Mouse (Mus musculus) heart, adult 2 months (tissue): ENCODE results near the gene Rtbdn. TPM values are rescaled to one million over a fixed set of nuclear protein-coding genes. Genes with fewer than 3 reads are reported as not detected.

ENCODE experiments used
- DNase-seq, 2 experiments: peaks; one replicate each; pipeline ENCODE4 v3.0.0; 2021
- H3K27ac ChIP-seq: fragments of 200-600 bp; 2 replicates; pipeline ENCODE4 v1.8.1; 2022
- H3K27me3 ChIP-seq: fragments of 200-500 bp; 2 replicates; pipeline ENCODE4 v1.6.1; 2012; ENCODE audit warnings: mild to moderate bottlenecking, low read length, inconsistent platforms, mixed read lengths; ENCODE audit not compliant: control insufficient read depth, insufficient read depth
- H3K36me3 ChIP-seq: fragments of 200-500 bp; 2 replicates; pipeline ENCODE4 v1.6.1; 2012; ENCODE audit warnings: low read length, inconsistent platforms; ENCODE audit not compliant: control insufficient read depth, insufficient read depth
- H3K4me1 ChIP-seq: fragments of 200-500 bp; 2 replicates; pipeline ENCODE4 v1.6.1; 2011; ENCODE audit warnings: low read length; ENCODE audit not compliant: control insufficient read depth, insufficient read depth
- H3K4me3 ChIP-seq: fragments of 200-600 bp; 2 replicates; pipeline ENCODE4 v1.8.1; 2022
- H3K79me2 ChIP-seq: fragments of 200-500 bp; replicated peaks from 2 replicates; pipeline ENCODE4 v1.6.1; 2012; ENCODE audit warnings: mild to moderate bottlenecking, inconsistent platforms, low read length, moderate library complexity, mixed read lengths; ENCODE audit not compliant: control insufficient read depth, insufficient read depth
- H3K9ac ChIP-seq: fragments of 200-500 bp; 2 replicates; pipeline ENCODE4 v1.6.1; 2012; ENCODE audit warnings: low read depth, mild to moderate bottlenecking, control low read depth, inconsistent platforms, low read length, mixed read lengths
- CTCF ChIP-seq: fragments of 200-600 bp; IDR thresholded peaks from 2 replicates; pipeline ENCODE4 v1.8.1; 2022; ENCODE audit warnings: antibody characterized with exemption, mild to moderate bottlenecking, moderate library complexity
- EP300 ChIP-seq: fragments of 200-500 bp; IDR thresholded peaks from 2 replicates; pipeline ENCODE4 v1.6.1; 2011; ENCODE audit warnings: low read depth, low read length, control low read depth; ENCODE audit not compliant: insufficient read depth
- POLR2A ChIP-seq: fragments of 200-500 bp; IDR thresholded peaks from 2 replicates; pipeline ENCODE4 v1.6.1; 2011; ENCODE audit warnings: mild to moderate bottlenecking, low read depth, low read length, control low read depth; ENCODE audit not compliant: insufficient read depth
- WGBS: fragments of 180-500 bp; shearing (Covaris S2); methylation state at CpG from one replicate; pipeline ENCODE4 v1.1.7; 2018; 5-methylcytosine and 5-hydroxymethylcytosine counted together
- intact Hi-C: fragments of 180-260 bp; cut with DNase I; formaldehyde crosslinking; loops from one replicate; pipeline ENCODE4 v1.15.1; 2025
- polyA plus RNA-seq: library from polyadenylated mRNA; depleted of rRNA; stranded (reverse); fragments of >200 nt; gene quantifications from 2 replicates; pipeline ENCODE4 v1.2.3, GENCODE M21; 2012
- total RNA-seq, 2 experiments: library from RNA; stranded (reverse); gene quantifications; 2 replicates each; pipeline ENCODE4 v1.2.3; 2021

Gene Rtbdn
- total and polyA plus RNA-seq, 3 experiments = not detected

DNA sequence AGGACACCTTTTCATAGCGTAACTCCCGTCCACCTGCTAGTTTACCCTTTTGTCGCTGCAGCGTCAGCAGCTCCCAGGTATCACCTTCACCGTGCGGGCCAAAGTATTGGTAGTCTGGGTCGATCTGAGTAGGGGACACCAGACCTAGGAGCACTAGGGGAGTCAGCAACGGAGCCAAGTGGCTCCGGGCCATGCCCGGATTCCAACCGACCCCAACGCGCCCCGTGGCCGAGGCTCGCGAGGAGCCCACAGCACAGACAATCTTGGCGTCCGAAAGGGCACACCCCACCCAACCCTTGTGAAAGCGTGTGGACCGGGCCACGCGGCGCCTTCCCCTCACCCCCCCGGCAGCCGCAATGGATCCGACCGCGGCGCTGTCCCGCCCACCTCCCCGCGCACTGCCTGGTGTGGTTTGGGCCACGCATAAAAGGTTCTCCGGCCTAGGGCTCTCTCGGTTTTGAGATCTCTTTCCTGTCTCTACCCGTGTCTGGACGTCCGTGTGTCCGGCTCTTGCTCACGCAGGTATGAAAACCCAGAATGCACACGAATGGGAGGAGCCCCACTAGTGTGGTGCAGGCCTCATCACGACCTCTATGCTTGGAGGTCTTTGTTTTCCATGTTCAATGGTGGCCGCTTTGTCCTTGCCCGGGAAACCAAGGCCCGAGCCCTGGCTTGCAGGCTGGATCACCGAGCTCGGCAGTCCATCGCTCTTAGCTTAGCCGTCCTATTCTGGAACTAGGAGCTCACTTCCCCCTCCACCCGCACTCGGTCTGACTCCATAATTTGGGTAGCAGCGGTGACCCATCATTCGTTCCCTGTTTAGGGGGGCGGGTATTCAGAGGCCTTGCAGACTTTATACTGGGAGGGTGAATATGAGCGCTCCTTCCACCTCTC is 22.7 kb downstream of the Rtbdn start, which contains the start of the genes Gm49661, Prdx2 and Rnaseh2a:
Gm49661 (minus strand) TSS at position 193 of the 894 bp plus-strand sequence.
Prdx2 (plus strand) TSS at position 347 of the 894 bp plus-strand sequence.
Rnaseh2a (minus strand) TSS at position 527 of the 894 bp plus-strand sequence.
- TF ChIP-seq CTCF (no peak), POLR2A (peak; percentile 96), EP300 (peak; percentile 70; the same call in 1 of the 2 replicates)
- H3K27me3 ChIP-seq = no peaks in the 10 kb centered on the region
- H3K79me2 ChIP-seq = no peaks in the 10 kb centered on the region
- H3K4me1 ChIP-seq = peaks cover 21% of the 10 kb centered on the region
- intact Hi-C loops = loop anchor here (5.0 to 10.0 kb wide), 2 partner anchors 55 to 112 kb away; partner anchors contain the start of genes Asna1, Farsa and Trir
- H3K36me3 ChIP-seq = no peaks in the 10 kb centered on the region; the same call in 1 of the 2 replicates
- under 1% methylated on average over 56 of the region's 56 CpGs for WGBS
- H3K9ac ChIP-seq = peak within 1 kb of the TSS; percentile 82
- H3K4me3 ChIP-seq = peak within 1 kb of the TSS; percentile 62
- DNase-seq = peak; percentile 81 to 83
- peak within 1 kb of the TSS; percentile 77 for H3K27ac ChIP-seq

DNA sequence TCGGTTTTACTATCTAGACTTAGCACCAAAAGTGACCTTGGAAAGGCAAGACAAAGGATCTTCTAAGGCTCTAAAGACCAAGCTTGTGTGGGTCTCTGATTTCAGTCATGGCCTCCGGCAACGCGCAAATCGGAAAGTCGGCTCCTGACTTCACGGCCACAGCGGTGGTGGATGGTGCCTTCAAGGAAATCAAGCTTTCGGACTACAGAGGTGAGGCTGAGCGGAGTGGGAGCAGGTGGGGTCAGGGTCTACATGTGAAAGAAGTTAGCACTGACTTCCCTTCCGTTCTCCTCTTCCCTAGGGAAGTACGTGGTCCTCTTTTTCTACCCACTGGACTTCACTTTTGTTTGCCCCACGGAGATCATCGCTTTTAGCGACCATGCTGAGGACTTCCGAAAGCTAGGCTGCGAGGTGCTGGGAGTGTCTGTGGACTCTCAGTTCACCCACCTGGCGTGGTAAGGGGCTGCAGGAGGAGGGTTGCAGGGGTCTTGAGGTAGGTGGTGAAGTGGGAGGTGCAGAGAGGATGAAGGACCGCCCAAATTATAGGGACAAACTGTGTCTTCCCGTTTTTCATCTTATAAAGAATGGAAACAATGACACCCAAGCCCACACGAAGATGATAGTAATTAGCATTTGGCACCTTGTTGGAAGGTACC is 23.5 kb downstream of the Rtbdn start:
- Histone ChIP-seq H3K27me3 (no peaks in the 10 kb centered on the region), H3K4me3 (peak overlapping the region; percentile 62), H3K79me2 (no peaks in the 10 kb centered on the region), H3K9ac (peak overlapping the region; percentile 82), H3K4me1 (peaks cover 18% of the 10 kb centered on the region), H3K27ac (peak overlapping the region; percentile 77), H3K36me3 (no peaks in the 10 kb centered on the region; the same call in 1 of the 2 replicates)
- intact Hi-C loops = loop anchor here (10.0 kb wide), 1 partner anchor 55 kb away; the partner anchor contains the start of genes Asna1 and Trir
- no peak for DNase-seq
- no peak for TF ChIP-seq EP300
- TF ChIP-seq POLR2A = no peak
- TF ChIP-seq CTCF = no peak
- WGBS = 8% methylated on average over 21 of the region's 21 CpGs

DNA sequence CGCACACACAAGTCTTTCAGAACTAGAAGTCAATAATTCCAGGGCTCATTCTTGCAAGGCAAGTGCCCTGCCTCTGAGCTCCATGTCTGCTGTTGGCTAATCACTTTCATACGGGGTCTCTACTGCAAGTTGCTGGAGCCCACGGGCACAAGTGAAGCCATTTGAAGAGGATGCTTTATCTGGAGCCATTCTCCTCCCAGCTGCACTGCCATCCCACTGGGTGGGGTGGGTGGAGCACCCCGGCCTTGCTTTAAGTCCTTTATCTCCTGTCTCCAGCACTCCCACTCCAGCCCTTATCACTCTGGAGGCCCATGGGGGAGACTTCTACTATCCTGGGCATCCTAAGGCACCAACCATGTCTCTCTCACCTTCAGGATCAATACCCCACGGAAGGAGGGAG is 24.1 kb downstream of the Rtbdn start:
- H3K4me3 ChIP-seq = peak overlapping the region; percentile 62
- intact Hi-C loops = loop anchor here (10.0 kb wide), 1 partner anchor 54 kb away; the partner anchor contains the start of genes Asna1 and Trir
- no peak for TF ChIP-seq POLR2A
- no peak for TF ChIP-seq EP300
- TF ChIP-seq CTCF = no peak
- no peaks in the 10 kb centered on the region for H3K27me3 ChIP-seq
- no peaks in the 10 kb centered on the region for H3K79me2 ChIP-seq
- DNase-seq = no peak
- H3K9ac ChIP-seq = no peak overlapping the region
- H3K4me1 ChIP-seq = peaks cover 21% of the 10 kb centered on the region
- H3K27ac ChIP-seq = no peak overlapping the region
- WGBS = 44% methylated on average over 5 of the region's 5 CpGs
- no peaks in the 10 kb centered on the region; the same call in 1 of the 2 replicates for H3K36me3 ChIP-seq

DNA sequence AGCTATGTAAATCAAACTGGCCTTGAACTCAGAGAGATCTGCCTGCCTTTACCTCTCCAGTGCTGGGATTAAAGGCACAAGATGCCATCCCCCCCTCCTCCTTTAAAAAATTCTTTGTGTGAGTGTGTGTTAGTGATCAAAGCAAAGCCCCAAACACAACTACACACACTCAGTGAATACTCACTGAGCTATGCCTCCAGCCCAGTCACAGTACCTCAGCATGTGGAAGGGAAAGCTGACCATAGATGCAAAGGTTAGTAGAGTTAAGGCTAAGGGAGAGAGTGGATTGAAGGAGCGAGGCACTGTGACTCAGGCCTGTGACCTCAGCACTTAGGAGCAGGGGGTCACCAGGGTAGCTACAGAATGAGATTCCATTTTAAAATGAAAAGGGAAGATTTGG is 26.3 kb downstream of the Rtbdn start:
- peaks cover 18% of the 10 kb centered on the region for H3K4me1 ChIP-seq
- intact Hi-C loops = loop anchor here (10.0 kb wide), 1 partner anchor 52 kb away; the partner anchor contains the start of genes Asna1 and Trir
- no peak for TF ChIP-seq CTCF
- TF ChIP-seq EP300 = no peak
- TF ChIP-seq POLR2A = no peak
- no peaks in the 10 kb centered on the region for H3K27me3 ChIP-seq
- H3K27ac ChIP-seq = peak overlapping the region; percentile 63; the same call in 1 of the 2 replicates
- no peaks in the 10 kb centered on the region for H3K79me2 ChIP-seq
- H3K4me3 ChIP-seq = no peak overlapping the region
- H3K9ac ChIP-seq = no peak overlapping the region
- no peak for DNase-seq
- no peaks in the 10 kb centered on the region; the same call in 1 of the 2 replicates for H3K36me3 ChIP-seq
- WGBS = 93% methylated on average over 1 of the region's 1 CpGs

DNA sequence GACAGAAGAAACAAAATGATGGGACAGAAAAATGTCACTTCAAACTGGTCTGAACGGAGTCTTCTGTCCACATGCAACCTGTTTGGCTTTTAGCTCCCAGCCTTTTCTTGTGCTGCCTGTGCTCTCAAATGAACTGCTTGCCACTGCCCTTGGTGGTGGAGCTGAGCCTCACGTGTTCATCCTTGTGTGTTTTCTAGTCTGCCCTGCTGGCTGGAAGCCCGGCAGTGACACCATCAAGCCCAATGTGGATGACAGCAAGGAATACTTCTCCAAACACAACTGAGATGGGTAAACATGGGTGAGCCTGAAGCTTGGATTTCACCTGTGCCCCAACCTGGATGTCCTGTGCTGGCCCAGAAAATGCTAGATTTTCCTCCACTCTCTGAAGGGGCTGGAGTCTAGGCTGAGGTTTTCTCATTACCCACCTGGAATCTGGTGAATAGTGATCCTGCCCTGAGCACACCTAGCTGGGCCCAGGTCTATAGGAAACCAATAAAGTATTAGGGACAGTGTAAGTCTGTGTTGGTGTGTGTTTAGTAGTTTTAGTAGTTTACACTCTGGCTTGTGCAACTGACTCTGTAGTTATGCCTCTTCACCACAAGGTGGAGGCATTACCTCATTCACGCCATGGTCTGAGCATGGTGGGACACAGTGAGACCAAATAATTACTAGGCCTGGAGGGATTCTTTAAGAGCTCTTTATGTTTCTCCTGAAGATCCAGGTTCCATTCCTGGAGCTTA is 27.2 kb downstream of the Rtbdn start:
- DNase-seq = peak; percentile 72 to 78
- intact Hi-C loops = loop anchor here (1.0 to 10.0 kb wide), 2 partner anchors 15 to 51 kb away; partner anchors contain the start of genes Asna1 and Trir
- no peak overlapping the region for H3K9ac ChIP-seq
- no peaks in the 10 kb centered on the region; the same call in 1 of the 2 replicates for H3K36me3 ChIP-seq
- H3K4me3 ChIP-seq = no peak overlapping the region
- no peaks in the 10 kb centered on the region for H3K27me3 ChIP-seq
- 33% methylated on average over 4 of the region's 4 CpGs for WGBS
- H3K79me2 ChIP-seq = no peaks in the 10 kb centered on the region
- peak; percentile 96 for TF ChIP-seq EP300
- TF ChIP-seq CTCF = peak; percentile 95; the same call in 1 of the 2 replicates
- peak; percentile 27 for TF ChIP-seq POLR2A
- H3K4me1 ChIP-seq = peaks cover 15% of the 10 kb centered on the region
- peak overlapping the region; percentile 63 for H3K27ac ChIP-seq
